Mouse (Mus musculus): Measurements from ENCODE around the gene Tbc1d7.

DNA sequence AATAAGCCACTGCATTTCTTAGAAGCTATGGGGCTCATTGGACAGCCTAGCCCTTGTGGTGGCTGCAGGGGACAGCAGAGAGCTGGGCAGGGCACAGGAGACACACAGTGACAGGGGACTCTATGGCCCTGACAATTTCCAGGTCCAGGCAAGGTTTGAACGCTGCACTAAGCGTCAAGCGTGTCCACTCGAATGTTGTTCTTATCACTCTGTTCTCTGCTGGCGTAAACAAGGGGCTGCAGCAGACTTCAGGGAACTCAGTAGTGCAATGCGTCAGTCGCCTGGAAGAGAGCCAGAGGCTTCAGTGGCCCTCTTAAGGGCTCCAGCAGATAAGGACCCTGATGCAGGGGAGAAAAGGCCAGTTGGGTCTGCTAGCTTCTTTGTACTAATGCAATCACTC lies 24.7 kb upstream of the Tbc1d7 start:
- TF ChIP-seq POLR2A (IDR thresholded peaks at IDR 0.05; ENCODE audit: insufficient read depth, low read depth, low read length) (no peak), CTCF (IDR thresholded peaks at IDR 0.05; ENCODE audit: insufficient read depth, low read depth, low read length) (no peak)

Measured in olfactory bulb, adult 2 months (tissue).